Mouse (Mus musculus): ENCODE results near the gene Usp49. TPM values are rescaled to one million over a fixed set of nuclear protein-coding genes. Genes with fewer than 3 reads are reported as not detected.
"Not testable (repeated sequence)": the region's sequence is repeated elsewhere in the genome, so short reads cannot be mapped to it uniquely, and the experiment has no call there.

The Usp49 gene
- polyA plus RNA-seq, 1 experiment, result 6.7 TPM

DNA sequence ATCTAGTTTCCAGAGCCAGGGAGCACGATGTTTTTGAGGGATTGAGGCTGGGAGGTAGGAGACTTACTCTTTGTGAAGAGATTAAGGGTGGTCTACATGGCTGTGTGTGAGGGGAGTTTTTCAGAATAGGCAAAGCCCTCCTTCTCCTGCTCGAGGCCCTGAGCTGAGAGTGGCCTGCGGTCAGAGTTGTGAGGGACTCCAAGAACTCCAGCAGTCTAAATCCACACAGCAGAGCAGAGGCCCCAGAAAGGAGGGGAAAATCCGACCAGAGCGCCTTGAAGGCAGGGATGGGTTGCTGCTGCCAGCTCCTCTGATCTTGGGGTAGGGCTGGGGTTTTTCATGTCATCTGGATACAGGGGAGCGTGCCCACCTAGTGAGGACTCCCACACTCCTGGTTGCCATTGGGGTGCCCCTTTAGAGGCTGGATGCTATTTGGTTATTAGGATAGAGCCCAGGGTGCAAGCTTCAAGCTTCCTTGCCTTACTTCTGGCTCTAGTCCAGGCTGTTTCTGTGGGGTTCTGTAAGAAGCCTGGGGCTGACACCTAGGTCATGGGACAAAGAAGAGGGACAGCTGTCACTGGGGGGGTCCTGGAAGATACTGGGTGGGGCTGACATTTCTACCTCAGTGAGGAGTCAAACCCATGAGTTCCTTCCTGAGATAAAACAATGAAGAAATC, 34.2 kb upstream of the Usp49 start:
- DNase-seq, result peak; percentile 25
- Histone ChIP-seq H3K4me1 (ENCODE audit: control insufficient read depth, insufficient read depth, low read length) (peaks cover 43% of the 10 kb centered on the region), H3K4me3 (replicated peaks; ENCODE audit: extremely low read depth, low read depth, low read length) (no peak overlapping the region)
- TF ChIP-seq POLR2A (IDR thresholded peaks at IDR 0.05; ENCODE audit: borderline replicate concordance, extremely low read depth, low read depth, low read length), result no peak
- TF ChIP-seq CTCF (IDR thresholded peaks at IDR 0.05; ENCODE audit: insufficient read depth, low read length), result no peak
- WGBS, result 43% methylated on average over 6 of the region's 6 CpGs

GRCm38 (mm10) chr17:47596839-47597164, 33.7 kb upstream of the Usp49 start:
- no peak for DNase-seq
- Histone ChIP-seq H3K4me1 (ENCODE audit: control insufficient read depth, insufficient read depth, low read length) (peaks cover 43% of the 10 kb centered on the region), H3K4me3 (replicated peaks; ENCODE audit: extremely low read depth, low read depth, low read length) (no peak overlapping the region)
- TF ChIP-seq POLR2A (IDR thresholded peaks at IDR 0.05; ENCODE audit: borderline replicate concordance, extremely low read depth, low read depth, low read length) (no peak), CTCF (IDR thresholded peaks at IDR 0.05; ENCODE audit: insufficient read depth, low read length) (no peak)
- WGBS, result 35% methylated on average over 5 of the region's 5 CpGs

GRCm38 (mm10) chr17:47597261-47597660, 33.2 kb upstream of the Usp49 start:
- TF ChIP-seq POLR2A (IDR thresholded peaks at IDR 0.05; ENCODE audit: borderline replicate concordance, extremely low read depth, low read depth, low read length) (no peak), CTCF (IDR thresholded peaks at IDR 0.05; ENCODE audit: insufficient read depth, low read length) (no peak)
- WGBS, result 44% methylated on average over 13 of the region's 13 CpGs
- no peak for DNase-seq
- Histone ChIP-seq H3K4me1 (ENCODE audit: control insufficient read depth, insufficient read depth, low read length) (peaks cover 43% of the 10 kb centered on the region), H3K4me3 (replicated peaks; ENCODE audit: extremely low read depth, low read depth, low read length) (no peak overlapping the region)

DNA sequence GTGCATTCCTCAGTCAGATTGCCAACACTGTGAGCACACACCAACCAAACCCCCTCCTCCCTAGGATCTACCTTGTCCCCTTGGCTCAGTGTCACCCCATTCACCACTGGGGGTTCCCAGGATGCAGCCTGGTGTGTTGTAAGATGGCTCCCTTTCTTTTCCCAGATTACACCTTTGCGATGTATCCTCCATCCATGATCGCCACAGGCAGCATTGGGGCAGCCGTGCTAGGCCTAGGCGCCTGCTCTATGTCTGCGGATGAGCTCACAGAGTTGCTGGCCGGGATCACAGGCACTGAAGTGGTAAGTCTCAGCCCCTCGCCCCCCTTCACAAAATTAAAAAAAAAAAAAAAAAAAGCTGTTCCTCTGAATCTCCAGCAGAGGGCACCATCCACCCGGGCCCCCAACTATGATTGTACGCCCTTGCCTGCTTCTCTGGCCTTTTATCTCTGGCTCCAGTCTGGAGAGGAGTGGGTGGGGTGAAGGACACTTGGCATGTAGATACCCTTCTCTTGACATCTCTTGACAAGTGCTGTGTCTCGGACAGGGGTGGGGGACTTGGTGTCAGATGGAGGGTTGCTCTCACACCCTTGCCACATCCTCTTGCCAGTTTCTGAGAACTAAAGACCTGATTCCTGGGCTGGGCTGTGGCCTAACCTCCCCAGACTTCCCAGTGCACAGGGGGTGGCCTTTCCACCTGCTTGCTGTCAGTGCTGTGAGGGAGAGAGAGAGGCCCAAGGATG, 32.5 kb upstream of the Usp49 start:
- 15% methylated on average over 10 of the region's 10 CpGs for WGBS
- Histone ChIP-seq H3K4me3 (replicated peaks; ENCODE audit: extremely low read depth, low read depth, low read length) (no peak overlapping the region), H3K4me1 (ENCODE audit: control insufficient read depth, insufficient read depth, low read length) (peaks cover 43% of the 10 kb centered on the region)
- DNase-seq, result peak; percentile 41
- TF ChIP-seq POLR2A (IDR thresholded peaks at IDR 0.05; ENCODE audit: borderline replicate concordance, extremely low read depth, low read depth, low read length) (no peak), CTCF (IDR thresholded peaks at IDR 0.05; ENCODE audit: insufficient read depth, low read length) (peak; percentile 48)

- DNase-seq; H3K4me3 ChIP-seq (replicated peaks; ENCODE audit: extremely low read depth, low read depth, low read length): not testable (repeated sequence)
- 70% methylated on average over 10 of the region's 10 CpGs for WGBS
- peaks cover 43% of the 10 kb centered on the region for H3K4me1 ChIP-seq (ENCODE audit: control insufficient read depth, insufficient read depth, low read length)
Observed at GRCm38 (mm10) chr17:47598580-47599304, 31.7 kb upstream of the Usp49 start.

GRCm38 (mm10) chr17:47599511-47600297, 30.8 kb upstream of the Usp49 start:
- Histone ChIP-seq H3K4me1 (ENCODE audit: control insufficient read depth, insufficient read depth, low read length) (peaks cover 43% of the 10 kb centered on the region), H3K4me3 (replicated peaks; ENCODE audit: extremely low read depth, low read depth, low read length) (no peak overlapping the region)
- no peak for TF ChIP-seq POLR2A (IDR thresholded peaks at IDR 0.05; ENCODE audit: borderline replicate concordance, extremely low read depth, low read depth, low read length)
- no peak for TF ChIP-seq CTCF (IDR thresholded peaks at IDR 0.05; ENCODE audit: insufficient read depth, low read length)
- DNase-seq, result no peak
- 53% methylated on average over 11 of the region's 11 CpGs for WGBS

DNA sequence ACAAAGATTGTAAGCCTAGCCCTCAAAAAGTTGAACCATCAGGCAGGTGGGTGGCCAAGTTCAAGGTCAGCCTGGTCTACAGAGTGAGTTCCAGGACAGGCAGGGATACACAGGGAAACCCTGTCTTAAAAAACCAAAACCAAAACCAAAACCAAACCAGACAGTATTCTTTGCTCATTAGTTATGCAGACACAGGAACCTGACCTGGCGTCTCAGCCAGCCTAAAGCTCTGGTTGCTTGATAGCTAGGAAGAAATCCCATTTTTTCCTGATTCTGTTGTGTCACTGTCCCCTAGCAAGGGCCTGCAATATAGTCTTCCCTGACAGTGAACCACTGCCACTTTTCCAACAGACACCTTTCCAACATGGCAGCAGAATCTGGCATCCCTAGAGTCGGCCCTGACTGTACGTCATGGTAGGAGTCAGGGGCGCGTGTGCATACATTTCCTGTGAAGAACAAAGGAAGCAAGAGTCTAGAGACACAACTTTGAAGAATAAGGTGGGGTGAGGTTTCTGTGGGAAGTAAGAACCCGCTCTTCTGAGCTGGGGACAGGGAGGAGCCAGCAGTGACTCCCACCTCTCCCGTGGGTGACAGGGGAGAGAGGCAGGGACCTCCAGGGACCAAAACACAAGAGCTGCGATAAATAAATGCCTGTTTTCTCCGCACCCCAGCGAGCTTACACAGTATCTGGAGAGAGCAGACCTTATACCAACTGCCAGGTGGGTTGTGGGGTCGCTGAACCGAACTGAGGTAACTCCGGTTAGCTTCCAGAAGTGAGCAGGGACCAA, 29.7 kb upstream of the Usp49 start:
- Histone ChIP-seq H3K4me1 (ENCODE audit: control insufficient read depth, insufficient read depth, low read length) (peaks cover 34% of the 10 kb centered on the region), H3K4me3 (replicated peaks; ENCODE audit: extremely low read depth, low read depth, low read length) (no peak overlapping the region)
- no peak for DNase-seq
- TF ChIP-seq CTCF (IDR thresholded peaks at IDR 0.05; ENCODE audit: insufficient read depth, low read length), result no peak
- no peak for TF ChIP-seq POLR2A (IDR thresholded peaks at IDR 0.05; ENCODE audit: borderline replicate concordance, extremely low read depth, low read depth, low read length)
- 64% methylated on average over 13 of the region's 13 CpGs for WGBS

DNA sequence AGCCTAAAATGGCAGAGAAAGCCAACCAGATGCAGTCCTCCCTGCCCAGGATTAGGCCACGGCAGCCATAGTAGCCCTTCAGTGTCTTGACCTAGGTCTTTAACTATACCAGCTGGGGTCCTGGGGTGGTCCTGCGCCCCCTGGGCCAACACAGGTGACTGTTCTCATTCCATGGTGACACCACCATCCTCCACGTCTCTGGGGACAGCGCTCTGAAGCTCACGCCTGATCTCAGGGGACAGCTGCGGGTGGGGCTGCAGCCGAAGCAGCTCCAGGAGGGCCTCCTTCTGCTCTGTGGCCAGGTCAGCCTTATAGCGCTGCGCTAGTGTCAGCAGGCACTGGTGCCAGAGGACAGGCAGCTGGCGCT, 29.1 kb upstream of the Usp49 start:
- whole genome bisulfite sequencing, result 91% methylated on average over 10 of the region's 10 CpGs
- Histone ChIP-seq H3K4me3 (replicated peaks; ENCODE audit: extremely low read depth, low read depth, low read length) (no peak overlapping the region), H3K4me1 (ENCODE audit: control insufficient read depth, insufficient read depth, low read length) (peaks cover 28% of the 10 kb centered on the region)
- no peak for DNase-seq
- TF ChIP-seq POLR2A (IDR thresholded peaks at IDR 0.05; ENCODE audit: borderline replicate concordance, extremely low read depth, low read depth, low read length), result no peak
- no peak for TF ChIP-seq CTCF (IDR thresholded peaks at IDR 0.05; ENCODE audit: insufficient read depth, low read length)

- H3K4me1 ChIP-seq (ENCODE audit: control insufficient read depth, insufficient read depth, low read length), result peaks cover 19% of the 10 kb centered on the region
- H3K4me3 ChIP-seq (replicated peaks; ENCODE audit: extremely low read depth, low read depth, low read length), result no peak overlapping the region
- DNase-seq, result no peak
- TF ChIP-seq POLR2A (IDR thresholded peaks at IDR 0.05; ENCODE audit: borderline replicate concordance, extremely low read depth, low read depth, low read length), result no peak
- TF ChIP-seq CTCF (IDR thresholded peaks at IDR 0.05; ENCODE audit: insufficient read depth, low read length), result no peak
- 89% methylated on average over 11 of the region's 11 CpGs for WGBS
Observed at GRCm38 (mm10) chr17:47602289-47602688, 28.2 kb upstream of the Usp49 start.
